Mouse (Mus musculus): Measurements from ENCODE around the gene Zfp97. TPM values are rescaled to one million over a fixed set of nuclear protein-coding genes. Genes with fewer than 3 reads are reported as not detected.
"Not testable (repeated sequence)": the region's sequence is repeated elsewhere in the genome, so short reads cannot be mapped to it uniquely, and the experiment has no call there.

Gene Zfp97
- total RNA-seq (2021): 1 to 10 TPM; 3.2 to 4.1 TPM
- long read RNA-seq, experiment 1: 0 reads
- long read RNA-seq, experiment 2, partial matches to known transcripts: 0 of 3 reads
- long read RNA-seq, experiment 2, other reads (novel, unspliced or antisense): 1 of 3 reads

DNA sequence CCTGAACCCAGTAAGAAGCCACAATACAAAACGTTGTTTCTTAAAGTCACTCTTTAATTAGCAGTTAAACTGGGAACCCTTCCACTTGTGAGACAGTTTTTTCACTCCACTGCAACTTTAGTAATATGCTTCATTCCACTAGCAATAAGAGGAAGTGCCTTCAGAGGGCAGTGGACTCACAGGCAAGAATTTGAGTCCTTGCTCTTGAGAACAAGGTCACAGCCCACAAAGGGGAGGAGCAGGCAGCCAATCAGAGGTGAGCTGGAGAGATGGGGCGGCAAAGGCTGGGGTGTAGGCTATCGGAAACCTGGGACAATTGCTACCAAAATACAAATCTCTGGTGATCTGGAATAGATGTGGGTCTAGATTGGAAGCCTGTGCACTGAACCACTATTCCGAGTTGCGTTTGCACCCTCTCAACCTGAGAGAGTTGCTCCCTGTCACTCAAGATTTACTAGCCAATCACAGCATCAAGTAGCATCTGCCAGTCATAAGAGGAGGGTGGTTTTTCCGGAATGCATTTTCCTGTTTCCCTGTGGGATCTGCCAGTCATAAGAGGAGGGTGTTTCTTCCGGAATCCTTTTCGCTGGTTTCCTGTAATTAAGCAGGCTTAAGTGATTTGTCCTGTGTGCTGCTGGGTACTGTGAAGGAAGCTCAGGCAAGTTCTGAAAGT lies at the start of gene Zfp97:
TSS of gene Zfp97 (plus strand) at position 586 of the 673 bp plus-strand sequence.
- DNase-seq (ENCODE audit: low spot score in 2 of 2): not testable (repeated sequence)

DNA sequence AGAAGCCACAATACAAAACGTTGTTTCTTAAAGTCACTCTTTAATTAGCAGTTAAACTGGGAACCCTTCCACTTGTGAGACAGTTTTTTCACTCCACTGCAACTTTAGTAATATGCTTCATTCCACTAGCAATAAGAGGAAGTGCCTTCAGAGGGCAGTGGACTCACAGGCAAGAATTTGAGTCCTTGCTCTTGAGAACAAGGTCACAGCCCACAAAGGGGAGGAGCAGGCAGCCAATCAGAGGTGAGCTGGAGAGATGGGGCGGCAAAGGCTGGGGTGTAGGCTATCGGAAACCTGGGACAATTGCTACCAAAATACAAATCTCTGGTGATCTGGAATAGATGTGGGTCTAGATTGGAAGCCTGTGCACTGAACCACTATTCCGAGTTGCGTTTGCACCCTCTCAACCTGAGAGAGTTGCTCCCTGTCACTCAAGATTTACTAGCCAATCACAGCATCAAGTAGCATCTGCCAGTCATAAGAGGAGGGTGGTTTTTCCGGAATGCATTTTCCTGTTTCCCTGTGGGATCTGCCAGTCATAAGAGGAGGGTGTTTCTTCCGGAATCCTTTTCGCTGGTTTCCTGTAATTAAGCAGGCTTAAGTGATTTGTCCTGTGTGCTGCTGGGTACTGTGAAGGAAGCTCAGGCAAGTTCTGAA lies 57.7 kb downstream of the Zfp97 start:
- DNase-seq (ENCODE audit: low spot score in 2 of 2): not testable (repeated sequence)

DNA sequence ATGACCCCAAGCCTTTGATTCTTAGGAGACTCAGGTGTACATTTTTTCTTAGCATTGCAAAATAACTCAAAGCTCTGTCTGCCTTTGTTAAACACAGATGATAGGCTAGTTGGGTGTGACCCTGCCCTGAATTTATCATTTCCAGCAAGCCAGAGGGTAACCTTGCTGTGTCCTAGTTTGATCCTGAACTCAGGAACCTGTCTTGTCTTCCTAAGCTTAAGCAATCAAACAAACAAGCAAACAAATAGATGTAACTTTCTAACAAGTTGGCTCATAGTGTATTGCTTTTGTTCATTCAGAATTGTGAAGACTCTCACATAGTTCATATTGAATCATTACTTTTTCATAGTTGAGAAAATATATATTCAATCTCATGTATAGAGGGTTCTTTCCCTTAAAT lies 73.5 kb downstream of the Zfp97 start:
- DNase-seq (ENCODE audit: low spot score in 2 of 2): not testable (repeated sequence)

DNA sequence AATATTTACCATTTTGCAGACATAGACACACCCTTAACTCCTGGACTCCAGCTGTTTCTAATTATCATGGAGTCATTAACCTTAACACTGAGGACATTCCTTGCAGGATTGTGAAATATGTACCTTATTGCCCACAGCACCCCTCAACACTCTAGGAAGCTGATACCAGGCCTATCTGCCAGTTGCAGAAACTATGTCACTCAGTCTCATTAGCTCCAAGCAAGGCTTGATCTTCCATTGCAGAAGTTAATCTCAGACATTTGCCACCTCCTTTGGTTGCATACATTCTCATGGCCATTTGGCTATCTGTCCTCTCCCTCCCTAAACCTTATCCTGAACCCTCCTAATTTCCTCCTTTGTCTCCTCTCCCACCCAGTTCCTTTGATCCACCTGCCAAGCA lies 74.0 kb downstream of the Zfp97 start:
- no peak for DNase-seq (ENCODE audit: low spot score in 2 of 2)

DNA sequence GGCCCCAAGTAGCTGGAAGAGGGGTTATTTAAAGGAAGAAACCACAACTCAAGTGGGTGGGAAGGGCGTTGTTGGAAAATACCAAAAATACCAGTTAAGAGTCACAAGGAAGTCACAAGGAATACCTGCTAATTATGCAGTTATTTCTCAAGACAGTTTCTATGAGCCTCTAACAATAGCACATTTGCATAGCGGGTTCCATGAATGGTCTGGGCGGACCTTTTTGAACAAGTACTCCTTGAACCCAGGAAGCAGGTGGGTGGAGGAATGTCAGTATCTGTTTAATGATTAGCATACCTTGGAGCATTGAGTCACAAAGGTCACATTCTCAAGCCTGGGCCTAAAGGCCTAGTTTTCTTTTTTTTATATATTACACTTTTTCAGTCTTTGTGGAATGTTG lies 74.9 kb downstream of the Zfp97 start:
- DNase-seq (ENCODE audit: low spot score in 2 of 2): not testable (repeated sequence)

Other genes starting within 250 kb of the Zfp97 start
- 1 to 10 TPM; 4.0 to 6.6 TPM for gene Zfp960, start 57.3 kb upstream of the Zfp97 start, total RNA-seq (2021)

Measured in adrenal gland, adult 18-20 months (tissue).